Mouse (Mus musculus): ENCODE measurements around the gene Col4a3. TPM values are rescaled to one million over a fixed set of nuclear protein-coding genes. Genes with fewer than 3 reads are reported as not detected.

Col4a3 gene
- total and polyA plus RNA-seq, 2 experiments: 0.28 to 1.2 TPM

GRCm38 (mm10) chr1:82608646-82609262 lies 22.0 kb downstream of the Col4a3 start:
- H3K27me3 ChIP-seq (ENCODE audit: control insufficient read depth, insufficient read depth, low read length): no peaks in the 10 kb centered on the region
- no peaks in the 10 kb centered on the region for H3K79me2 ChIP-seq (ENCODE audit: control insufficient read depth, insufficient read depth, low read length)
- no peaks in the 10 kb centered on the region for H3K4me1 ChIP-seq (ENCODE audit: control insufficient read depth, insufficient read depth, low read length)
- H3K9ac ChIP-seq (ENCODE audit: low read depth, low read length): no peak overlapping the region
- no peak for TF ChIP-seq CTCF (IDR thresholded peaks at IDR 0.05; ENCODE audit: low read depth, low read length)
- no peak for TF ChIP-seq POLR2A (IDR thresholded peaks at IDR 0.05; ENCODE audit: extremely low read depth, insufficient read depth, low read length)
- no peaks in the 10 kb centered on the region for H3K36me3 ChIP-seq (ENCODE audit: control insufficient read depth, insufficient read depth, low read length)
- H3K4me3 ChIP-seq (ENCODE audit: insufficient read depth, low read depth, low read length): no peak overlapping the region
- WGBS: 61% methylated on average over 9 of the region's 9 CpGs
- no peak overlapping the region for H3K27ac ChIP-seq (replicated peaks; ENCODE audit: insufficient read depth, low read depth, low read length)
- DNase-seq (ENCODE audit: extremely low read depth, low read depth, low spot score): no peak

GRCm38 (mm10) chr1:82612061-82612660 lies 25.4 kb downstream of the Col4a3 start:
- Histone ChIP-seq H3K4me1 (ENCODE audit: control insufficient read depth, insufficient read depth, low read length) (no peaks in the 10 kb centered on the region), H3K36me3 (ENCODE audit: control insufficient read depth, insufficient read depth, low read length) (no peaks in the 10 kb centered on the region), H3K79me2 (ENCODE audit: control insufficient read depth, insufficient read depth, low read length) (no peaks in the 10 kb centered on the region), H3K27ac (replicated peaks; ENCODE audit: insufficient read depth, low read depth, low read length) (no peak overlapping the region), H3K27me3 (ENCODE audit: control insufficient read depth, insufficient read depth, low read length) (no peaks in the 10 kb centered on the region), H3K9ac (ENCODE audit: low read depth, low read length) (no peak overlapping the region), H3K4me3 (ENCODE audit: insufficient read depth, low read depth, low read length) (no peak overlapping the region)
- 91% methylated on average over 9 of the region's 9 CpGs for WGBS
- no peak for DNase-seq (ENCODE audit: extremely low read depth, low read depth, low spot score)
- TF ChIP-seq POLR2A (IDR thresholded peaks at IDR 0.05; ENCODE audit: extremely low read depth, insufficient read depth, low read length) (no peak), CTCF (IDR thresholded peaks at IDR 0.05; ENCODE audit: low read depth, low read length) (no peak)

GRCm38 (mm10) chr1:82618001-82618400 lies 31.3 kb downstream of the Col4a3 start:
- Histone ChIP-seq H3K36me3 (ENCODE audit: control insufficient read depth, insufficient read depth, low read length) (no peaks in the 10 kb centered on the region), H3K27me3 (ENCODE audit: control insufficient read depth, insufficient read depth, low read length) (no peaks in the 10 kb centered on the region), H3K79me2 (ENCODE audit: control insufficient read depth, insufficient read depth, low read length) (no peaks in the 10 kb centered on the region), H3K27ac (replicated peaks; ENCODE audit: insufficient read depth, low read depth, low read length) (no peak overlapping the region), H3K4me3 (ENCODE audit: insufficient read depth, low read depth, low read length) (no peak overlapping the region), H3K4me1 (ENCODE audit: control insufficient read depth, insufficient read depth, low read length) (no peaks in the 10 kb centered on the region), H3K9ac (ENCODE audit: low read depth, low read length) (no peak overlapping the region)
- no peak for TF ChIP-seq CTCF (IDR thresholded peaks at IDR 0.05; ENCODE audit: low read depth, low read length)
- TF ChIP-seq POLR2A (IDR thresholded peaks at IDR 0.05; ENCODE audit: extremely low read depth, insufficient read depth, low read length): no peak
- 69% methylated on average over 5 of the region's 5 CpGs for WGBS
- no peak for DNase-seq (ENCODE audit: extremely low read depth, low read depth, low spot score)

- no peak overlapping the region for H3K27ac ChIP-seq (replicated peaks; ENCODE audit: insufficient read depth, low read depth, low read length)
- H3K79me2 ChIP-seq (ENCODE audit: control insufficient read depth, insufficient read depth, low read length): no peaks in the 10 kb centered on the region
- H3K9ac ChIP-seq (ENCODE audit: low read depth, low read length): no peak overlapping the region
- no peak overlapping the region for H3K4me3 ChIP-seq (ENCODE audit: insufficient read depth, low read depth, low read length)
- no peaks in the 10 kb centered on the region for H3K4me1 ChIP-seq (ENCODE audit: control insufficient read depth, insufficient read depth, low read length)
- no peak for DNase-seq (ENCODE audit: extremely low read depth, low read depth, low spot score)
- WGBS: 72% methylated on average over 5 of the region's 5 CpGs
- TF ChIP-seq CTCF (IDR thresholded peaks at IDR 0.05; ENCODE audit: low read depth, low read length): no peak
- no peak for TF ChIP-seq POLR2A (IDR thresholded peaks at IDR 0.05; ENCODE audit: extremely low read depth, insufficient read depth, low read length)
- H3K36me3 ChIP-seq (ENCODE audit: control insufficient read depth, insufficient read depth, low read length): no peaks in the 10 kb centered on the region
- H3K27me3 ChIP-seq (ENCODE audit: control insufficient read depth, insufficient read depth, low read length): no peaks in the 10 kb centered on the region
These were observed 31.9 kb downstream of the Col4a3 start for GRCm38 (mm10) chr1:82618592-82618991.

GRCm38 (mm10) chr1:82619981-82620380 lies 33.3 kb downstream of the Col4a3 start:
- H3K27me3 ChIP-seq (ENCODE audit: control insufficient read depth, insufficient read depth, low read length): no peaks in the 10 kb centered on the region
- H3K9ac ChIP-seq (ENCODE audit: low read depth, low read length): no peak overlapping the region
- no peaks in the 10 kb centered on the region for H3K79me2 ChIP-seq (ENCODE audit: control insufficient read depth, insufficient read depth, low read length)
- no peaks in the 10 kb centered on the region for H3K4me1 ChIP-seq (ENCODE audit: control insufficient read depth, insufficient read depth, low read length)
- no peak overlapping the region for H3K27ac ChIP-seq (replicated peaks; ENCODE audit: insufficient read depth, low read depth, low read length)
- TF ChIP-seq CTCF (IDR thresholded peaks at IDR 0.05; ENCODE audit: low read depth, low read length): no peak
- TF ChIP-seq POLR2A (IDR thresholded peaks at IDR 0.05; ENCODE audit: extremely low read depth, insufficient read depth, low read length): no peak
- DNase-seq (ENCODE audit: extremely low read depth, low read depth, low spot score): no peak
- H3K4me3 ChIP-seq (ENCODE audit: insufficient read depth, low read depth, low read length): no peak overlapping the region
- whole genome bisulfite sequencing: 75% methylated on average over 5 of the region's 5 CpGs
- no peaks in the 10 kb centered on the region for H3K36me3 ChIP-seq (ENCODE audit: control insufficient read depth, insufficient read depth, low read length)

- WGBS: 75% methylated on average over 6 of the region's 6 CpGs
These were observed 38.2 kb downstream of the Col4a3 start for GRCm38 (mm10) chr1:82624934-82625333.

More at GRCm38 (mm10) chr1:82624934-82625333, 38.2 kb downstream of the Col4a3 start:
- Histone ChIP-seq H3K36me3 (ENCODE audit: control insufficient read depth, insufficient read depth, low read length) (no peaks in the 10 kb centered on the region), H3K4me3 (ENCODE audit: insufficient read depth, low read depth, low read length) (no peak overlapping the region), H3K79me2 (ENCODE audit: control insufficient read depth, insufficient read depth, low read length) (no peaks in the 10 kb centered on the region), H3K27ac (replicated peaks; ENCODE audit: insufficient read depth, low read depth, low read length) (no peak overlapping the region), H3K4me1 (ENCODE audit: control insufficient read depth, insufficient read depth, low read length) (no peaks in the 10 kb centered on the region), H3K9ac (ENCODE audit: low read depth, low read length) (no peak overlapping the region), H3K27me3 (ENCODE audit: control insufficient read depth, insufficient read depth, low read length) (no peaks in the 10 kb centered on the region)
- TF ChIP-seq CTCF (IDR thresholded peaks at IDR 0.05; ENCODE audit: low read depth, low read length) (no peak), POLR2A (IDR thresholded peaks at IDR 0.05; ENCODE audit: extremely low read depth, insufficient read depth, low read length) (no peak)
- no peak for DNase-seq (ENCODE audit: extremely low read depth, low read depth, low spot score)
